Mouse (Mus musculus): ENCODE data around the gene Tnfsf10.

The Tnfsf10 gene

GRCm38 (mm10) chr3:27310973-27311372 is 5.9 kb upstream of the Tnfsf10 start:
- DNase-seq = peak; percentile 89

- DNase-seq = no peak
Observed at GRCm38 (mm10) chr3:27311475-27311874, 5.4 kb upstream of the Tnfsf10 start.

- no peak for DNase-seq
Observed at GRCm38 (mm10) chr3:27314506-27315164, 2.2 kb upstream of the Tnfsf10 start.

GRCm38 (mm10) chr3:27317288-27318024 is 628 bp downstream of the Tnfsf10 start:
- no peak for DNase-seq

DNA sequence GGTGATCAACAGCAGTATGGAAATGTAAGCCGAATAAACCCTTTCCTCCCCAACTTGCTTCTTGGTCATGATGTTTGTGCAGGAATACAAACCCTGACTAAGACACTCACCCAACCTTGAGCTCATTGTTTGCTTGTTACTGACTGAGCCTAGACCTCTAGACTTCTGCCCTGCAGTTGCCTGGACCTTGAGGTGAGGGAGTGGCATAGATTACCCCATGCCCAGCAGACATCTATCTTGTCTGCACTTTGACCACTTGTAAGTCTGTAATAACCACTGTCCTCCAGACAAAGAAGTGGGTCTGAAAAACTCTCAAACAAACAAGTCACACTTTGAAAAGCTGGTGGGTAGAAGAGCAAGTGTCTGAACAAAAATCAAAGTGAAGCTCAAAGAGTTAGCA is 2.8 kb downstream of the Tnfsf10 start:
- no peak for DNase-seq

- peak; percentile 97 for DNase-seq
Observed at GRCm38 (mm10) chr3:27320613-27321495, 4.0 kb downstream of the Tnfsf10 start.

GRCm38 (mm10) chr3:27322591-27322990 is 5.8 kb downstream of the Tnfsf10 start:
- DNase-seq = no peak

DNA sequence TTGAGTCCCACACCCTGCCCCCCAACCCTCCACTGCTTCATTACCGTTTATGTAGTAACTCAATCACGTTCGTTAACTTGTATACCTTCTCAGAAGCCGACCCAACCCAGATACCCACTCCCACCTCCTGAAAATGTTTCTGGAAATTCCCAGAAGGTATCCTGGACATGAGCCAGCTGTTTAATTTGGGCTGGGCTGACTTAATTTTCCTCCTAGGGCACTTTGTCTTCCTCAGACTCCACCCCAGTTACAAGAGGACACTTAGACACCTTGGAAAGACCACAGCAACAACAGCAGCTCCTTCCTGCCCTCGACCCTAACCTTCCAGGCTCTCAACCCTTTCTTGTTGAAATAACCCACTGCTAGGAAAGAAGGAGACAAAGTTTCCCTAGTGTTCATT is 6.7 kb downstream of the Tnfsf10 start:
- peak; percentile 92 for DNase-seq

DNA sequence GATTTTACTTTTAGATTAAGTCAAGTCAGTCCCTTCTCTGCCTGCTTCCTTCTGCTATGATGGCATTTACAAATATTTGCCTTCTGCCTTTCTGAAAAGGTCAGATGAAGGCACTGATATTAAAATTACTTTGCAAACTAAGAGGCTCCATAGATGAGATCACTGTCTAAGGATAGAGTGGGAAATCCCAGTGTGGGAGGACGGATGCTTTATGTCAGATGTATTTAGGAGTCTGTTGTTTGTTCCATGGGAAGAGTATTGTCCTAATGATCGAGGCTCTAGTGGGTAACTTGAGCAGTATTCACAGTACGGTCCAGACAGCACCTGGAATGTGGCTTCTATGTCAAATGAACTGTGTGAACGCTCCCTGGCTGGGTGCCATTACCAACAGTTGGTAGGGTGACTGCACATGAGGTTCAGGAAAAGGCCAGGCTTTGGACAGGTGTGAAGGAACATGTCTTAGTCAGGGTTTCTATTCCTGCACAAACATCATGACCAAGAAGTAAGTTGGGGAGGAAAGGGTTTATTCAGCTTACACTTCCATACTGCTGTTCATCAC is 9.9 kb downstream of the Tnfsf10 start:
- DNase-seq = no peak

- DNase-seq = no peak
Observed at GRCm38 (mm10) chr3:27330706-27331105, 13.9 kb downstream of the Tnfsf10 start.

- peak; percentile 79 for DNase-seq
Observed at GRCm38 (mm10) chr3:27338437-27338836, 21.6 kb downstream of the Tnfsf10 start.

GRCm38 (mm10) chr3:27338887-27339286 is 22.1 kb downstream of the Tnfsf10 start:
- DNase-seq = peak; percentile 86

DNA sequence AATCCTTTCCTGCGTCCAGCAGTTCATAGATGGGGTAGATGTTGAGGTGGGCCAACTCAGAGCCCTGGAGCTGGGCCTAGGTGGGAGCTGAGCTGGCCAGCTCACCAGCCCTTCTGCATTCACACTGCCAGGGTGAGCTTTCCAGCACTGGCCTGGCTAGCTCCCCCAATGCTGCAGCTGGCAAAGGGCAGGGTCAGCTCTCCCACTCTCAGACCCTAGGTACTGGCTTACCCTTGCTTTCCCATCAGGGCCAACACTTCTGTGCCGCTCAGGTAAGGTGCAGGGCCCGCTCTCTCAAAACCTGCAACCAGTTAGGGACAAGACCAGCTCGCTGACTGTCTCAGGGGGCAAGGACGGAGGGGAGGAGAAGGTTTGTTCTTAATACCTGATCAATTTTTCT is 23.9 kb downstream of the Tnfsf10 start:
- peak; percentile 87 for DNase-seq

DNA sequence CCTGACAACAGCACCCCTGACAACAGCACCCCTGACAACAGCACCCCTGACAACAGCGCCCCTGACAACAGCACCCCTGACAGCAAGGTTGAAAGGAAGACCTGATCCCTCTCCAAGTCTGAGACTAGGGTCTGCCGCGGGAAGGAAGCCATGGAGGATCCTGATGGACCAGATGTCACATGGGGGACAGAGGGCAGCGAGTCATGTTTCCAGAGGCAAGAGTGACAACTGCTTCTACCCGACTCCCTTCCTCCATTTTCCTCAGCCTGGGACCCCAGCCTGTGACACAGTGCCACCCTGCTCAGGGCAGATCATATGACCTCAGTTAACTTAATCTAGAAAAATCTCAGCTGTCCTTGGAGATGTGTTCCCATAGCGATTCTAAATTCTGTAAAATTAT is 25.6 kb downstream of the Tnfsf10 start:
- peak; percentile 56 for DNase-seq

GRCm38 (mm10) chr3:27345526-27345925 is 28.7 kb downstream of the Tnfsf10 start:
- DNase-seq = peak; percentile 95

- DNase-seq = peak; percentile 49
Observed at GRCm38 (mm10) chr3:27348462-27348861, 31.6 kb downstream of the Tnfsf10 start.

GRCm38 (mm10) chr3:27351105-27351504 is 34.3 kb downstream of the Tnfsf10 start:
- peak; percentile 86 for DNase-seq

- no peak for DNase-seq
Observed at GRCm38 (mm10) chr3:27359100-27359720, 42.4 kb downstream of the Tnfsf10 start.

DNA sequence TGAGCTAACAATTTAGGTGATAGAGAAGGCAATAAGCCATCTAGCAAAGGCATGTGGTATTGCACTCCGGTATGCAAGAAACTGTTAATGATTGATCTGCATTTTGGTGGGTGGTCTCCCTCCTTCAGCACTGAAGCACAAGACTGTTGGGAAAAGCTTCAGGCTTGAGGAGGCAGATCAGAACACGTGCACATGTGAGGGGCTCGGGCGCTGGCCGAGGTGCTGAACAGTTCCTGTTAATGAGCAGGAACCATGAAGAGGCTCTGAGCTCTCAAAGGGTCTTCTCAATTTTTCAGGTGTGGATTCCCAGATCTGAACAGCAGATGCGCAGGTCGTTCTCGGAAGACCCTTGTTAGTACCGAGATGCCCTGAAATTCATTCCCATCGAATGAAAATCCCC is 53.3 kb downstream of the Tnfsf10 start:
- peak; percentile 76 for DNase-seq

DNA sequence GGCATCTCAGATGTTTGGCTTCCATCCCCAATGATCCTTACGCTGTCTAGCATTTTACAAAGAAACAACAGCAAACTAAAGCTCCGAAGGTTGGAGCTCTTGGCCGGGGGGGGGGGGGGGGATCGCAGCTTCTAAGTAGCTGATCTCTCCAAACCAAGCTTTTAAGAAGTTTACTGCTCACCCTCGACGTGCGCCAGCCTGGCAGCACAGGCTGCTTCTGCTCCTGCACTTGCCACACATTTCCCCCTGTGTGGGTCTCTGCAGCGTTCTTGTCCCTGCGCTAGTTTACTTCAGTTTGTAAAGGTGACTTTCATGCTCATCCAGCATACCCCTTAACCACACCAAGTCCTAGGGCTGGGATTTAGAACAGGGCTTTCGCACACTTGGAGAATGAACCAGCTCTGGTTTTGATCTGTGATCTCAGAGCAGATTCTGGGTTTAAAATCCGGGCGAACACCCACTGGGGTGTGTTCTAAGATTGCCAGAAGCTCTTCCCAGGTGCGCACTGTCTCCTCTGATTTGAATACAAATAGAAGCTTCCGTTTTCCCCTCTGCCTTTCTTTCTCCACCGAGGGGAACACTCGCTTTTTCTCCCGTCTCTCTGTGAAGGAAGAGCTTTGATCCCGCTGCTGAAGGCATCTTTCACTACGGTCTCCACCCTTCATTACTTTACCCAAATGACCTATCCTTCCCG is 53.9 kb downstream of the Tnfsf10 start:
- DNase-seq = peak; percentile 80

- peak; percentile 61 for DNase-seq
Observed at GRCm38 (mm10) chr3:27371276-27371621, 54.4 kb downstream of the Tnfsf10 start, which contains the start of gene Ghsr. Gene Ghsr, plus strand, starts transcription at chr3:27371351.
